Mouse (Mus musculus): ENCODE data around the gene Sh3rf3.

The Sh3rf3 gene

DNA sequence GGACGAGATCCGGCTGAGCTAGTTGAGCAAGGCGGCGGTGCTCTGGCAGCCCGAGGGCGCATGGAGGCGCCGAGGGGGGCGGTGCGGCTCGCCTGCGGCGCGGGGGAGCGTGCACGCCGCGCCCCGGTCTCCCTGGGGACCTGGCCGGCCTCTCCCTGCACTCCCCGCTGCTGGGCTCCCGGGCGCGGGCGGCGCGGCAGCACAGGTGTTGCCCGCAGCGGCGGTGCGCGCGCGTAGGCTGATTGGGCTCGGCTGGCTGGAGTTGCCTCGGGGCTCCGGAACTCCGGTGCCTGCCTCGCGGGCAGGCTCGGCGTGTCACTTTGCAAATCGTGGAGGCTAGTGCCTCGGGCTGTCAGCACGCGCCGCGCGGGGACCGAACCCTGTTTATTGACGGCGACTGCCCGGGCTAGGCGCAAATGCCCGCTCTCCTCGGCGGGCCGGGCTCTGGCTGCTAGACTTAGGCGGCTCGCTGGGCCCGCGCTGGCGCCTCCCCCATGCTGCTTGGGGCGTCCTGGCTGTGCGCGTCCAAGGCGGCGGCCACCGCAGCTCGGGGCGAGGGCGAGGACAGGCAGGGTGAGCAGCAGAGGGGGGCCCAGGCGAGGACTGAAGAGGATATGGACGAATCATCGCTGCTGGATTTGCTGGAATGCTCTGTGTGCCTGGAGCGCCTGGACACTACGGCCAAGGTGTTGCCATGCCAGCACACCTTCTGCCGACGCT lies at the start of gene Sh3rf3:
Sh3rf3 (plus strand) TSS at position 279 of the 720 bp plus-strand sequence.
- peak; percentile 19 for DNase-seq (ENCODE audit: low read depth, low spot score)

DNA sequence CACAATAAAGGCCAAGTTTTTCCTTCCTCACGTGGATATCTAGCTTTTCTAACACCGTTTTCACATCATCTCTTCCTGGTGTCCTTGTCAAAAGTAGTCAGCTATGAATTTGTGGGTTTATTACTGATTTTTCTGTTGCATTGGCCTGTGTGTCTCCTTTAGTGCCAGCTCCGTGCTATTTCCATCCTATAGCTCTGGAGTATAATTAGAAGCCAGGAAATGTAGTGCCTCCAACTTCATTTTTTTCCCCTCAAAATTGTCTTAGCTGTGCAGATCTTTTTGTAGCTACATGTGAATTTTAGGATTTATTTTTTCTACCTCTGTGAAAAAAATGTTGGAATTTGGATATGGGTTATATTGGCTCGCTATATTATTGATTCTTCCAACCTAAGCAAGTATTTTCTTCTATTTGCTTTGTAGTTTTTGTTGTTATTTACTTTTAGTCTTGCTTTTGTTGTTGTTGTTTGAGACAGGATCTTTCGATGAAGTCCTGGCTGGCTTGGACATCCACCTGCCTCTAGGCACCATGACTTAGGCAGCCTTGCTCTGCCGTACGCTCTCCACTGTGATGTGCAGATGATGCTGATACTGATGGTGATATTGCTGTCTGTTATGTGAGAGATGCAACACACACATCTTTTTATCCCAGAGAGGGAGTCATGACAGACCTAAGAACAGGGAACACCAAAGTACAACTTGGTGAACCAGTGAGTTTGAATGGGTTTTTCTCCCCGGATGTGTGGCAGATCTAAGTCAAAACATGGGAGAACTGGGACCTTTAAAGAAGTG lies 24.5 kb upstream of the Sh3rf3 start:
- DNase-seq (ENCODE audit: low read depth, low spot score): no peak

GRCm38 (mm10) chr10:58797555-58797954 lies 15.6 kb upstream of the Sh3rf3 start:
- DNase-seq (ENCODE audit: low read depth, low spot score): no peak

- DNase-seq (ENCODE audit: low read depth, low spot score): no peak
Measured at GRCm38 (mm10) chr10:58798156-58798555, 15.0 kb upstream of the Sh3rf3 start.

DNA sequence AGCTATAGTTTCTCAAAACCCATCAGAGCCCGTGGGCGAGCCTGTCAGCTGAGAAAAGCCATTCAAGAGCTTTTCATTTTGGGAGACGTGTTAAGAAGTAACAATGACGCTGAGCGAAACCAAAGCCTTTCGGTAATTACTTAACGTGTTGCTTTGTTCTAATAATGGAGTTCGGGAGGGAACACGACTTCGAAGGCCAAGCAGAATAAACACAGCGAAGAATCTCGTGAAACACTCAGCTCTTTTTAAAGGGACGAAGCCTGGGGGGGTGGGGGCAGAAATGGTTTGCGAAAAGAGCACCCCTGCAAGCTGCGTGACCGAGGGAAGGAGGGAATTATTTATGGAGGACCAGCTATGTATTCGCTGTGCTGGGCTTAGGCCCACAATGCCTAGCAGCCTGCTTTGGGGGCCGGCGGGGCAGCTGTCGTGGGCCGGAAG lies 12.1 kb upstream of the Sh3rf3 start:
- DNase-seq (ENCODE audit: low read depth, low spot score): peak; percentile 11

GRCm38 (mm10) chr10:58802391-58802790 lies 10.8 kb upstream of the Sh3rf3 start:
- DNase-seq (ENCODE audit: low read depth, low spot score): no peak

- no peak for DNase-seq (ENCODE audit: low read depth, low spot score)
Measured at GRCm38 (mm10) chr10:58807956-58808355, 5.2 kb upstream of the Sh3rf3 start.

DNA sequence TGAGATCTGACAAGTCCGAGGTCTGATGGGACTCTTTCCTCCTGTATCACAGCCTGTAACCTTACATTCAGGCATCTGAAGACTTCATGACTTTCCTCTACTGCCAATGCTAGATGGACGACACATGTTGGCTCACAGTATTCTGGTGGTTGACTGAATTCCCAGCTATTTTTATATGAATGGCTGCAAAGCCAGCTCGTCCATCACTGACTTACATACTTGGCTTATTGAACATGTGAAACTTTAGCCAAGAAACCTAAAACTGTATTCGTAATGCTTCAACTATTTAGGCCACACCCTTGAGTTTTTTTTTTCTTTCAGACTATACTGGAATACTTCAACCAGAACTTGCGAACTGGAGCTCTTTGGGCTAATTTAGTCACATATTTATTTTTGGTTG lies 3.0 kb upstream of the Sh3rf3 start:
- no peak for DNase-seq (ENCODE audit: low read depth, low spot score)

- DNase-seq (ENCODE audit: low read depth, low spot score): peak; percentile 88
Measured at GRCm38 (mm10) chr10:58812210-58813080, 714 bp upstream of the Sh3rf3 start.

- peak; percentile 30 for DNase-seq (ENCODE audit: low read depth, low spot score)
Measured at GRCm38 (mm10) chr10:58813801-58814191, 637 bp downstream of the Sh3rf3 start.

DNA sequence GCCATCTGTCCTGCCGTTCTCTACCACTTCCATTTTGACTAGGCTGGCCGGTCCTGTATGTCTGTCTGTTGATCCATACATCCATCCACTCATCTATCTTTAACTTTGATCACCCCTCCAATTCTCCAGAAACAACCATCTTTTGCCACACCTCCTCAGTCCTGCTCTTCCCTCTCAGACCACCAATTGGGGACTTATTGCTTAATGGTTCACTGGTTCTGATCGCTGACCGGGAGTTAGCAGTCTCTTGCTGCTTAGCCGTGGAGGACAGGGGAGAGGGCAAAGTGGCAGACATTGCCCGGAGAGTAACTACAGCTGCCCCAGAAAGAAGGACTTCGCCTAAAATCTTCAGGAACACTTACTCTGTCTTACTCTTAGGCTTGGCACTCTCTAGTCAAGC lies 1.3 kb downstream of the Sh3rf3 start:
- no peak for DNase-seq (ENCODE audit: low read depth, low spot score)

DNA sequence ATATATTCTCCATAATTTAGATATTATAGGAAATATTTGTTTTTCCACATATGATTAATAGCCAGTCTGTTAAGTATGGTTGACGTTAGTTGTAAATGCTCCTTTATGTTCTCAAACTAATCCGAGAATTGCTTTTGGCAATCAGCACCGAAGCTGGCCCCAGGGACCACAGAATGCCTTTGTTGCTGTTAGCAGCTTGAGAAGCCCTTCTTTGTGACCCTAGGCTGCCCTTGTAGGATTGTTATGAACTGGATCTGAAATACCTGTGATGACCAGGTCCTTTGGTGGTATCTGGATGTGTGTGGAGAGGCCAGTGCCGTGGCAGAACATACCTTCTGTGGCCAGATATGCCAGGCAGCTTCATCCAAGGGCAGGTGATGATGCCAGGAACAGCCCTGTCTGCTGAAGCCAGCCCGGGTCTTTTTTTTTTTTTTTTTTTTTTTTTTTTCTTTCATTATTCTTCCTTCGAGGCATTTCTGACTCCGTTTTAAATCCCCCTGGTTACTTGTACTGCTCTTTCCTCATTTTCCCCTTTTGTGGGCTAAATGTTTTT lies 10.9 kb downstream of the Sh3rf3 start:
- no peak for DNase-seq (ENCODE audit: low read depth, low spot score)

DNA sequence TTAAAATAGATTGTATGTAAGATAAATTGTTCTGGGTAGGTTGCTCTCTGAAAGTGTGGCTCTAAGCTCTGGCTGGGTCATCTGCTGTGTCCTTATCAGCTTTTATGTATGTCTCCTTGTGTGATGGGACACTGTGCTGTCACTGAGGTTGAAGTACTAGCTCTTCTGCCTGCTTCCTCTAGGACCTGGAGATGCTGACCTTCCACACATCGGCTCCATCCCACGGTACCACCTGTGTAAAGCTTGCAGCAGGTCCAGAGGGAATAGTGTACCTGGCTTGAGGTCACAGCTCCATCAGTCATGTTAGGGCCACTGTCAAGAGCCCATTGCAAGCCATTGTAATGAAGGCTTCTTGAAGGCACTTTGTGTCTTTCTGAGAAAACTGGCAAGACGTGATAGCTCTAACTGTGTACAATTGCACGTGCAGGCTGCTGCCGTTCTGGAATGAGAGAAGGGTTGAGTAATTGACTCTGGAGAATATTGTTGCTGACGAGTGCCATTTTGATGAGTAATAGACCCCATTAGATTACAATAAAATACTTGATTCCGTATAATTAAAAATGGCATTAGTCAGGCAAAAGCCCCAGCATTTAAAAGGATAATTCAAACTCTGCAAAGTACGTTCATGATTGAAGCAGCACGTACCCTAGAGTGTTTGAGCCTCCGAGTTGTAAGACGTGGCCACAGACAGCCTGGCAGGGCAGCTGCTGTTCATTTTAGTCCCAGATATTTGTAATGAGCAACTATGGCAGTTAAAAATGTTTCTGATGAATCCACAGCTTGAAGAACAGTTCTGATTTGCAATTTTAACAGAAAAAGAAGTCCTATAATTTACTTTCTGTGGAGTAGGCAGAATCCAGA lies 16.3 kb downstream of the Sh3rf3 start:
- no peak for DNase-seq (ENCODE audit: low read depth, low spot score)

DNA sequence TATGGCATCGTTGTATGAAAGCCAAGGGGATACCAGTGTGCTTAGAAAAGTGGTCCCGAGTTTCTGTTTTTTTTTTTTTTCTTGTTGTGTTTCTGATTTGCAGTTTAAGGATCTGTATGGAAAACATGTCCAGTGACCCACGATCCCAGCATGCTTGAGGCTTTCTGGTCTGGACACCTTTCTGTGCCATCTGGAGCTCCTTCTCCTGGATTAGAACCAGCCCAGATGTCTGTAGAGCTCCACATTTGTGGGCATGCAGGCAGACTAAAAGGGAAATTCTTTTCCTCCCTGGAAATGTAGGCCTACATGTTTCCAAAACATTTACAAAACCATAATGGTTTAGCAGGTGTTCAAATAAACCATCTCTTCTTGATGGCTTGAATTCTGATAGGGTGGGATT lies 20.0 kb downstream of the Sh3rf3 start:
- no peak for DNase-seq (ENCODE audit: low read depth, low spot score)

GRCm38 (mm10) chr10:58833741-58834178 lies 20.6 kb downstream of the Sh3rf3 start:
- DNase-seq (ENCODE audit: low read depth, low spot score): no peak

DNA sequence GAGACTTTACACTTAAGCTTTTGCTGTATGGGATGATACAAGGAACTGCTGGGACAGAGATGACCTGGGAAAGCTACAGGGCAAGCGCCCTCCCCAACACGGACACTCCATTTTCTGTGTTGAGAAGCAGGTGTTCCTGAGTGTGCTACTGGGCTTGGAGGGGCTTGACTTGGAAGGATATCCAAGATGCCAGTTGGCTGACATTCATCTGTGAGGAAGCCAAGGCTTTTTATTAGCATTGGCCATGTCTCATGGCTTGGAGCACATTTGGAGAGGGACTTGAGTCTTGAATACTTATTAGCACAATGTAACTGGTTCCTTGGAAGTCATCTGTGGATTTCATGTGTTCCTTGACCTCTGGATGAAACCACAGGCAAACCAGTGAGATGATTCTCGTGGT lies 23.2 kb downstream of the Sh3rf3 start:
- no peak for DNase-seq (ENCODE audit: low read depth, low spot score)

GRCm38 (mm10) chr10:58837504-58837903 lies 24.3 kb downstream of the Sh3rf3 start:
- DNase-seq (ENCODE audit: low read depth, low spot score): no peak

DNA sequence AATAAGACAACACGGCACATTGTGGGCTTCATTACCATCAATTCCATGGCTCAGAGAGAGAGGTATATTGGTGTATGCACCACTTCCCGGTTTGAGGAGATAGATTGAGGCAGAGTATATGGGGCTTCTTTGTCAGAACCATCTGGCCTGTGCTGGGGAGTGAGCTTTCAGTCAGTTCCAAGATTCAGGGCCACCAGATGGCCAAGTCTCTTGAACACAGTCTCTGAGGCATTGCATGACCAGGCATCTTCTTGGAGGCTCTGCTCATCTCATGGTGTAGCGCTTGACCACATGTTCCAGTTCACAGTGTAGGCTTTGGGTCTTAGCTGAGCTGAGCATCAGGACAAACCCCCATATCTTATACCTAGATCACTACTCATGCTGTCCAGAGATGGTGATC lies 28.8 kb downstream of the Sh3rf3 start:
- no peak for DNase-seq (ENCODE audit: low read depth, low spot score)

GRCm38 (mm10) chr10:58843100-58843499 lies 29.9 kb downstream of the Sh3rf3 start:
- DNase-seq (ENCODE audit: low read depth, low spot score): no peak

DNA sequence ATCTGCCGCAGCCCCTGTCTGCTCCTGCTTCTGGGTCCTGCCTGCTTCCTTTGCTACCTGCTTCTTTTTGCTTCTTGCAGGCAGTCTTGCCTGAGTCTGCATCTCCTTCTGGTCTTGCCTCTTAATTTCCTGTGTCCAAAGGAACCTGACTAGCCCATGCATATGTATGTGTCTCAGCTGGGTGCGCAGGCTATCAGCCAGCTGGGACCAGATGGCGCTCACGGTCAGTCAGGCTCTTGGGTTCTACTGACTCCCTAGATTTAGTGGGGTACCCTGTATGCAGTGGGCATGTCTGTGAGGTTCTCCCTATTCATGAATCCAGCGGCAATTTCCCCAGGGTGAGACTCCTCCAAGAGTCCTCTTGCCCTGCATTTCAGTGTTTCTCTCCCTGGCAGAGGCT lies 35.0 kb downstream of the Sh3rf3 start:
- no peak for DNase-seq (ENCODE audit: low read depth, low spot score)

- no peak for DNase-seq (ENCODE audit: low read depth, low spot score)
Measured at GRCm38 (mm10) chr10:58848536-58848935, 35.4 kb downstream of the Sh3rf3 start.
